Mouse (Mus musculus) brain, adult 10 weeks (tissue): ENCODE measurements around the gene Gm8165. TPM values are rescaled to one million over a fixed set of nuclear protein-coding genes. Genes with fewer than 3 reads are reported as not detected.

ENCODE experiments used
- polyA plus RNA-seq: library from polyadenylated mRNA; stranded (reverse); fragments of 350-450 nt; fragmentation: Illumina TruSeq; extraction: RNeasy Lipid Tissue Mini Kit (QIAGEN cat#74804); gene quantifications from one replicate; pipeline ENCODE4 v1.2.3, GENCODE M21; 2015; ENCODE audit warnings: low read depth, low replicate concordance

Gm8165 gene
- polyA plus RNA-seq = not detected

GRCm38 (mm10) chr14:43677099-43677498, at the start of gene Gm8165:
TSS of gene Gm8165 (minus strand) at chr14:43677199.

DNA sequence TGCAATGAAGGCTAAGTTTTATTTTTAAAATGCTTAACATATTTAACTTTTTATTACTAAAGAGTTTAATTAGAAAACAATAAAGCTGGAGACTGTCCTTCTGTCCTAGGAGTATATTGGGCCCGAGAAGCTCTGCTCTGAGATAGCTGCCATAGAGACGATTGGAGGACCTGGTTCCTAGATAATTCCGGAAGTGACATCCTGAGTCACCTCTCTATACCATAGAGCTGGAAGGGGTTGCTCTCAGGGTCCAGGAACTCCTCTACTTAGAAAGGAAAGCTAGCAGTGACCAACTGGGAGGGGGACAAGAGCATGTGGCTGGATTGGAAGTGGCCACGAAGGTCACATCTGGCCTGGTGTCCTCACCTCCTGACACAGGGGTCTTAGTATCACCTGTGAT, 20.6 kb upstream of the Gm8165 start, which contains the start of gene Gm7324:
TSS of gene Gm7324 (plus strand) at position 208 of the 400 bp plus-strand sequence.

Other genes with a start within 250 kb of the Gm8165 start
- not detected for gene Gm5799, start 133.6 kb downstream of the Gm8165 start, polyA plus RNA-seq
- not detected for gene Gm17654, start 98.1 kb downstream of the Gm8165 start, polyA plus RNA-seq
- not detected for gene Gm10375, start 69.2 kb downstream of the Gm8165 start, polyA plus RNA-seq
- 0.55 TPM for gene Gm7324, start 20.6 kb upstream of the Gm8165 start, polyA plus RNA-seq
- gene Gm16506, start 50.3 kb upstream of the Gm8165 start, polyA plus RNA-seq = not detected
- not detected for gene Gm6526, start 70.7 kb upstream of the Gm8165 start, polyA plus RNA-seq
- gene Gm8180, start 107.5 kb upstream of the Gm8165 start, polyA plus RNA-seq = not detected
- gene Ear1, start 198.3 kb upstream of the Gm8165 start, polyA plus RNA-seq = not detected
- not detected for gene Ear10, start 246.4 kb upstream of the Gm8165 start, polyA plus RNA-seq
- gene Gm8113, start 248.2 kb upstream of the Gm8165 start, polyA plus RNA-seq = 0.16 TPM